10 mouse cellular contexts compared by ENCODE assay signal in the genomic region with DNA sequence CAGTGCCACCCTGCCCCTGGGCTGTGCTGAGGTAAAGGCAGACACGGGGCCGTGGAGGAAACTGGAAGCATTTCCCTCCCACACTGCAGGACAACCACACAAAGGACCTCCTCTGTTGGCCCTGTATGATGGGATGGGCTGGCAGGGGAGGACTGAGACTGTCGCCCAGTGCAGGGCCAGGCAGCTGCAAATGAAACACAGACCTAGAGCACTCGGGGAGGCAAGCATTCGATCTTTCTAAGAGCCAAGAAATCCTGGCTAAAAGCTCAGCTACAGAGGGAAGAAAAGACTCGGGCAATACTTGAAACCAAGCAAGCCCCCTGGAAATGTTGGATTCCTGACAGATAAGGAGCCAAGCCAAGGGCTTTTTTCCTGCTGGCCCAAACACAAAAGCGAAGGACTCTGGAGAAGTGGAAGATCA.
DNase-seq lines count a peak whose midpoint lies in the region; ATAC-seq lines count a peak whose summit lies in the region.
"Had no signal": no experiment of that assay in that cellular context is flagged by ENCODE, and none has a peak within 500 bp of the region (broad histone marks: within the 10 kb centered on the region; RNA-seq: fewer than 3 reads in every experiment).

No protein-coding gene starts in this region.

- ATAC-seq in forebrain, embryonic 13.5 days = peak; percentile 23; the same call in 1 of the 2 replicates
- ATAC-seq in forebrain, embryonic 11.5 days (replicated peaks; ENCODE audit: low FRiP score) = no peak

- no peak for DNase-seq in forebrain, embryonic 11.5 days (ENCODE audit: low spot score)
- peak; percentile 40 for DNase-seq in layer of hippocampus, adult 11-12 months (ENCODE audit: low spot score)
- DNase-seq in layer of hippocampus, adult 9-10 months (ENCODE audit: low spot score) = no peak
- peak; percentile 10 to 19 for DNase-seq in cerebellum, postnatal 25 days
- DNase-seq in left cerebral cortex, postnatal 25 days (ENCODE audit: low spot score in 2 of 2) = peak; percentile 17 to 59
- DNase-seq in thymus, postnatal 14 days = no peak
- no peak for DNase-seq in spleen, adult 18-20 months
- DNase-seq: liver, embryonic 13.5 days; thymus, postnatal 36 days had no signal

- H3K27ac ChIP-seq in forebrain, embryonic 13.5 days = no peak overlapping the region
- no peak overlapping the region for H3K27ac ChIP-seq in forebrain, embryonic 11.5 days (ENCODE audit: low read depth, low read length)

- no peaks in the 10 kb centered on the region for H3K36me3 ChIP-seq in forebrain, embryonic 13.5 days (ENCODE audit: poor library complexity, severe bottlenecking)
- no peaks in the 10 kb centered on the region for H3K36me3 ChIP-seq in forebrain, embryonic 11.5 days (ENCODE audit: control insufficient read depth, insufficient read depth, low read length)
- H3K36me3 ChIP-seq: liver, embryonic 13.5 days had no signal

- no peak overlapping the region for H3K4me3 ChIP-seq in forebrain, embryonic 13.5 days
- no peak overlapping the region for H3K4me3 ChIP-seq in forebrain, embryonic 11.5 days (ENCODE audit: low read depth, low read length)
- H3K4me3 ChIP-seq: liver, embryonic 13.5 days had no signal

- 51% methylated on average over 7 of the region's 7 CpGs for WGBS in forebrain, embryonic 13.5 days
- 66% methylated on average over 7 of the region's 7 CpGs for WGBS in forebrain, embryonic 11.5 days

- H3K4me1 ChIP-seq in forebrain, embryonic 13.5 days = peaks cover 11% of the 10 kb centered on the region; the same call in 1 of the 2 replicates
- H3K4me1 ChIP-seq in forebrain, embryonic 11.5 days (replicated peaks; ENCODE audit: control insufficient read depth, insufficient read depth, low read length) = peaks cover 4% of the 10 kb centered on the region; the same call in 1 of the 2 replicates

- H3K27me3 ChIP-seq in forebrain, embryonic 13.5 days = no peaks in the 10 kb centered on the region
- no peaks in the 10 kb centered on the region for H3K27me3 ChIP-seq in forebrain, embryonic 11.5 days (ENCODE audit: control insufficient read depth, insufficient read depth, low read length)

- no peaks in the 10 kb centered on the region for H3K9me3 ChIP-seq in forebrain, embryonic 13.5 days (replicated peaks)
- no peaks in the 10 kb centered on the region for H3K9me3 ChIP-seq in forebrain, embryonic 11.5 days (ENCODE audit: control insufficient read depth, low read length)
- H3K9me3 ChIP-seq: liver, embryonic 13.5 days had no signal

- intact Hi-C loops in left cerebral cortex, postnatal 25 days (cut with DNase I) = no loop called here

- H3K4me2 ChIP-seq in forebrain, embryonic 13.5 days = no peak overlapping the region
- H3K4me2 ChIP-seq in forebrain, embryonic 11.5 days (ENCODE audit: low read depth, low read length, severe bottlenecking) = no peak overlapping the region
- H3K4me2 ChIP-seq: liver, embryonic 13.5 days had no signal

- no peak overlapping the region for H3K9ac ChIP-seq in forebrain, embryonic 13.5 days
- H3K9ac ChIP-seq in forebrain, embryonic 11.5 days (ENCODE audit: low read length) = no peak overlapping the region
- H3K9ac ChIP-seq: liver, embryonic 13.5 days had no signal

Comparison
In these comparisons a context has a peak if more than half of its experiments do, and no peak if none do; other contexts are left out.
1. DNase-seq: peak in layer of hippocampus, adult 11-12 months (single experiment), cerebellum, postnatal 25 days (2 of 2) and left cerebral cortex, postnatal 25 days (2 of 2); none in forebrain, embryonic 11.5 days (single experiment), layer of hippocampus, adult 9-10 months (single experiment), thymus, postnatal 14 days (single experiment) and spleen, adult 18-20 months (0 of 2).